Mouse (Mus musculus): ENCODE data around the gene H2-DMb1. TPM values are rescaled to one million over a fixed set of nuclear protein-coding genes. Genes with fewer than 3 reads are reported as not detected.

Gene H2-DMb1
- polyA plus RNA-seq, 1 experiment from 2014 or later = 0.69 TPM

GRCm38 (mm10) chr17:34121172-34121878 is 31.5 kb upstream of the H2-DMb1 start:
- H3K4me3 ChIP-seq (ENCODE audit: low read depth, low read length) = peak overlapping the region; percentile 88
- no peaks in the 10 kb centered on the region for H3K9me3 ChIP-seq (replicated peaks; ENCODE audit: control insufficient read depth, low read length, poor library complexity, severe bottlenecking)
- WGBS = 0% methylated on average over 32 of the region's 35 CpGs
- H3K27ac ChIP-seq (ENCODE audit: low read length) = peak overlapping the region; percentile 100
- ATAC-seq = peak; percentile 18
- peaks cover 5% of the 10 kb centered on the region; the same call in 1 of the 2 replicates for H3K36me3 ChIP-seq (ENCODE audit: control insufficient read depth, insufficient read depth, low read length)
- peaks cover 29% of the 10 kb centered on the region for H3K4me1 ChIP-seq (ENCODE audit: control insufficient read depth, insufficient read depth, low read length)
- peak overlapping the region; percentile 99 for H3K9ac ChIP-seq (ENCODE audit: low read depth, low read length)
- no peaks in the 10 kb centered on the region for H3K27me3 ChIP-seq (ENCODE audit: control insufficient read depth, insufficient read depth, low read depth, low read length)
- H3K4me2 ChIP-seq (ENCODE audit: low read length) = peak overlapping the region; percentile 84

- peak overlapping the region; percentile 88 for H3K4me3 ChIP-seq (ENCODE audit: low read depth, low read length)
- peak overlapping the region; percentile 84 for H3K4me2 ChIP-seq (ENCODE audit: low read length)
- no peaks in the 10 kb centered on the region for H3K9me3 ChIP-seq (replicated peaks; ENCODE audit: control insufficient read depth, low read length, poor library complexity, severe bottlenecking)
- H3K27me3 ChIP-seq (ENCODE audit: control insufficient read depth, insufficient read depth, low read depth, low read length) = no peaks in the 10 kb centered on the region
- peak; percentile 16; the same call in 1 of the 2 replicates for ATAC-seq
- peaks cover 5% of the 10 kb centered on the region; the same call in 1 of the 2 replicates for H3K36me3 ChIP-seq (ENCODE audit: control insufficient read depth, insufficient read depth, low read length)
- peak overlapping the region; percentile 99 for H3K9ac ChIP-seq (ENCODE audit: low read depth, low read length)
- peak overlapping the region; percentile 100 for H3K27ac ChIP-seq (ENCODE audit: low read length)
- 0% methylated on average over 8 of the region's 10 CpGs for WGBS
- H3K4me1 ChIP-seq (ENCODE audit: control insufficient read depth, insufficient read depth, low read length) = peaks cover 24% of the 10 kb centered on the region
Observed at GRCm38 (mm10) chr17:34121879-34122187, 31.0 kb upstream of the H2-DMb1 start.

GRCm38 (mm10) chr17:34122188-34122984 is 30.5 kb upstream of the H2-DMb1 start, which contains the start of gene Brd2:
Brd2 (minus strand) TSS chr17:34122634.
- peak; percentile 54 for ATAC-seq
- WGBS = under 1% methylated on average over 74 of the region's 75 CpGs
- Histone ChIP-seq H3K9me3 (replicated peaks; ENCODE audit: control insufficient read depth, low read length, poor library complexity, severe bottlenecking) (no peaks in the 10 kb centered on the region), H3K9ac (ENCODE audit: low read depth, low read length) (peak within 1 kb of the TSS; percentile 99), H3K4me2 (ENCODE audit: low read length) (peak within 1 kb of the TSS; percentile 84), H3K4me1 (ENCODE audit: control insufficient read depth, insufficient read depth, low read length) (peaks cover 20% of the 10 kb centered on the region), H3K4me3 (ENCODE audit: low read depth, low read length) (peak within 1 kb of the TSS; percentile 88), H3K27me3 (ENCODE audit: control insufficient read depth, insufficient read depth, low read depth, low read length) (no peaks in the 10 kb centered on the region), H3K27ac (ENCODE audit: low read length) (peak within 1 kb of the TSS; percentile 100), H3K36me3 (ENCODE audit: control insufficient read depth, insufficient read depth, low read length) (peaks cover 5% of the 10 kb centered on the region; the same call in 1 of the 2 replicates)

- H3K9me3 ChIP-seq (replicated peaks; ENCODE audit: control insufficient read depth, low read length, poor library complexity, severe bottlenecking) = no peaks in the 10 kb centered on the region
- peak overlapping the region; percentile 99 for H3K9ac ChIP-seq (ENCODE audit: low read depth, low read length)
- no peaks in the 10 kb centered on the region for H3K27me3 ChIP-seq (ENCODE audit: control insufficient read depth, insufficient read depth, low read depth, low read length)
- peaks cover 5% of the 10 kb centered on the region; the same call in 1 of the 2 replicates for H3K36me3 ChIP-seq (ENCODE audit: control insufficient read depth, insufficient read depth, low read length)
- peak overlapping the region; percentile 100 for H3K27ac ChIP-seq (ENCODE audit: low read length)
- ATAC-seq = no peak
- H3K4me3 ChIP-seq (ENCODE audit: low read depth, low read length) = peak overlapping the region; percentile 88
- H3K4me2 ChIP-seq (ENCODE audit: low read length) = peak overlapping the region; percentile 84
- WGBS = 2% methylated on average over 7 of the region's 7 CpGs
- H3K4me1 ChIP-seq (ENCODE audit: control insufficient read depth, insufficient read depth, low read length) = peaks cover 20% of the 10 kb centered on the region
Observed at GRCm38 (mm10) chr17:34123111-34123510, 29.8 kb upstream of the H2-DMb1 start.

GRCm38 (mm10) chr17:34123518-34123917 is 29.4 kb upstream of the H2-DMb1 start:
- Histone ChIP-seq H3K27me3 (ENCODE audit: control insufficient read depth, insufficient read depth, low read depth, low read length) (no peaks in the 10 kb centered on the region), H3K4me1 (ENCODE audit: control insufficient read depth, insufficient read depth, low read length) (peaks cover 21% of the 10 kb centered on the region), H3K4me2 (ENCODE audit: low read length) (peak overlapping the region; percentile 84), H3K36me3 (ENCODE audit: control insufficient read depth, insufficient read depth, low read length) (peaks cover 4% of the 10 kb centered on the region; the same call in 1 of the 2 replicates), H3K27ac (ENCODE audit: low read length) (peak overlapping the region; percentile 100; the same call in 1 of the 2 replicates), H3K9ac (ENCODE audit: low read depth, low read length) (peak overlapping the region; percentile 99), H3K4me3 (ENCODE audit: low read depth, low read length) (peak overlapping the region; percentile 88), H3K9me3 (replicated peaks; ENCODE audit: control insufficient read depth, low read length, poor library complexity, severe bottlenecking) (no peaks in the 10 kb centered on the region)
- 3% methylated on average over 2 of the region's 2 CpGs for WGBS
- ATAC-seq = no peak

GRCm38 (mm10) chr17:34124649-34125048 is 28.2 kb upstream of the H2-DMb1 start:
- Histone ChIP-seq H3K4me3 (ENCODE audit: low read depth, low read length) (no peak overlapping the region), H3K27ac (ENCODE audit: low read length) (no peak overlapping the region), H3K4me1 (ENCODE audit: control insufficient read depth, insufficient read depth, low read length) (peaks cover 26% of the 10 kb centered on the region), H3K4me2 (ENCODE audit: low read length) (peak overlapping the region; percentile 4; the same call in 1 of the 2 replicates), H3K36me3 (ENCODE audit: control insufficient read depth, insufficient read depth, low read length) (no peaks in the 10 kb centered on the region), H3K9ac (ENCODE audit: low read depth, low read length) (no peak overlapping the region), H3K27me3 (ENCODE audit: control insufficient read depth, insufficient read depth, low read depth, low read length) (no peaks in the 10 kb centered on the region), H3K9me3 (replicated peaks; ENCODE audit: control insufficient read depth, low read length, poor library complexity, severe bottlenecking) (no peaks in the 10 kb centered on the region)
- ATAC-seq = no peak
- 91% methylated on average over 6 of the region's 6 CpGs for WGBS

GRCm38 (mm10) chr17:34126826-34127420 is 25.9 kb upstream of the H2-DMb1 start:
- Histone ChIP-seq H3K9ac (ENCODE audit: low read depth, low read length) (no peak overlapping the region), H3K4me3 (ENCODE audit: low read depth, low read length) (no peak overlapping the region), H3K27ac (ENCODE audit: low read length) (no peak overlapping the region), H3K4me1 (ENCODE audit: control insufficient read depth, insufficient read depth, low read length) (peaks cover 26% of the 10 kb centered on the region), H3K9me3 (replicated peaks; ENCODE audit: control insufficient read depth, low read length, poor library complexity, severe bottlenecking) (no peaks in the 10 kb centered on the region), H3K36me3 (ENCODE audit: control insufficient read depth, insufficient read depth, low read length) (no peaks in the 10 kb centered on the region), H3K27me3 (ENCODE audit: control insufficient read depth, insufficient read depth, low read depth, low read length) (no peaks in the 10 kb centered on the region), H3K4me2 (ENCODE audit: low read length) (no peak overlapping the region)
- no peak for ATAC-seq
- 64% methylated on average over 9 of the region's 9 CpGs for WGBS

- Histone ChIP-seq H3K9me3 (replicated peaks; ENCODE audit: control insufficient read depth, low read length, poor library complexity, severe bottlenecking) (no peaks in the 10 kb centered on the region), H3K36me3 (ENCODE audit: control insufficient read depth, insufficient read depth, low read length) (no peaks in the 10 kb centered on the region), H3K9ac (ENCODE audit: low read depth, low read length) (no peak overlapping the region), H3K4me2 (ENCODE audit: low read length) (no peak overlapping the region), H3K27ac (ENCODE audit: low read length) (no peak overlapping the region), H3K4me1 (ENCODE audit: control insufficient read depth, insufficient read depth, low read length) (peaks cover 26% of the 10 kb centered on the region), H3K27me3 (ENCODE audit: control insufficient read depth, insufficient read depth, low read depth, low read length) (no peaks in the 10 kb centered on the region), H3K4me3 (ENCODE audit: low read depth, low read length) (no peak overlapping the region)
- ATAC-seq = no peak
- 27% methylated on average over 6 of the region's 6 CpGs for WGBS
Observed at GRCm38 (mm10) chr17:34127475-34127874, 25.4 kb upstream of the H2-DMb1 start.
